ENCODE assay signal across 47 mouse cellular contexts in genomic region chr16:48444589-48444988, GRCm38 (mm10). TPM values are rescaled to one million over a fixed set of nuclear protein-coding genes. Genes with fewer than 3 reads are reported as not detected.
"Had no signal": no experiment of that assay in that cellular context is flagged by ENCODE, and none has a peak within 500 bp of the region (broad histone marks: within the 10 kb centered on the region; RNA-seq: fewer than 3 reads in every experiment).

No protein-coding gene starts in this region.

- H3K27me3 ChIP-seq: limb, embryonic 12.5 days; limb, embryonic 13.5 days; limb, embryonic 15.5 days; liver, embryonic 12.5 days; liver, embryonic 13.5 days; liver, embryonic 15.5 days; lung, embryonic 15.5 days; megakaryocyte, embryonic 14.5 days; midbrain, embryonic 12.5 days; midbrain, embryonic 13.5 days; midbrain, embryonic 15.5 days; neural tube, embryonic 12.5 days had no signal

- H3K27ac ChIP-seq: left cerebral cortex, adult 2 months; limb, embryonic 10.5 days; limb, embryonic 12.5 days; limb, embryonic 13.5 days; limb, embryonic 15.5 days; liver, embryonic 12.5 days; liver, embryonic 13.5 days; liver, embryonic 14.5 days; liver, embryonic 15.5 days; lung, embryonic 15.5 days; macrophage; midbrain, embryonic 10.5 days; midbrain, embryonic 12.5 days; midbrain, embryonic 13.5 days; midbrain, embryonic 15.5 days; neural tube, embryonic 12.5 days had no signal

- H3K4me2 ChIP-seq: limb, embryonic 12.5 days; limb, embryonic 13.5 days; limb, embryonic 15.5 days; liver, embryonic 11.5 days; liver, embryonic 12.5 days; liver, embryonic 13.5 days; liver, embryonic 15.5 days; lung, embryonic 14.5 days; lung, embryonic 15.5 days; midbrain, embryonic 12.5 days; midbrain, embryonic 13.5 days; midbrain, embryonic 15.5 days; neural tube, embryonic 12.5 days had no signal

- H3K9ac ChIP-seq: limb, embryonic 12.5 days; limb, embryonic 13.5 days; limb, embryonic 15.5 days; liver, embryonic 12.5 days; liver, embryonic 13.5 days; liver, embryonic 14.5 days; liver, embryonic 15.5 days; liver, postnatal 0 days; lung, embryonic 14.5 days; lung, embryonic 15.5 days; midbrain, embryonic 12.5 days; midbrain, embryonic 13.5 days; midbrain, embryonic 15.5 days; neural tube, embryonic 12.5 days had no signal

- DNase-seq: left cerebral cortex, postnatal 4 days; liver; liver, embryonic 13.5 days; liver, postnatal 0 days; lung, adult 18-20 months; lung, adult 2 months; lung, embryonic 14.5 days; lung, postnatal 10 days; lung, postnatal 14 days; lung, postnatal 36 days; lung, postnatal 4 days; midbrain, embryonic 14.5 days had no signal

- H3K4me3 ChIP-seq: left cerebral cortex, adult 2 months; limb, embryonic 10.5 days; limb, embryonic 12.5 days; limb, embryonic 13.5 days; limb, embryonic 15.5 days; liver, embryonic 12.5 days; liver, embryonic 13.5 days; liver, embryonic 15.5 days; lung, embryonic 15.5 days; megakaryocyte, embryonic 14.5 days; midbrain, embryonic 10.5 days; midbrain, embryonic 12.5 days; midbrain, embryonic 13.5 days; midbrain, embryonic 15.5 days; myocyte; neural tube, embryonic 12.5 days had no signal

- ATAC-seq: liver, embryonic 12.5 days; liver, postnatal 0 days; lung, postnatal 0 days; midbrain, embryonic 13.5 days; midbrain, embryonic 15.5 days; midbrain, embryonic 16.5 days had no signal

- H3K9me3 ChIP-seq: limb, embryonic 10.5 days; limb, embryonic 12.5 days; limb, embryonic 13.5 days; limb, embryonic 15.5 days; liver, embryonic 12.5 days; liver, embryonic 13.5 days; liver, embryonic 15.5 days; lung, embryonic 15.5 days; midbrain, embryonic 10.5 days; midbrain, embryonic 12.5 days; midbrain, embryonic 13.5 days; midbrain, embryonic 15.5 days; neural tube, embryonic 12.5 days had no signal

- H3K36me3 ChIP-seq: limb, embryonic 10.5 days; limb, embryonic 12.5 days; limb, embryonic 13.5 days; limb, embryonic 15.5 days; liver, embryonic 12.5 days; liver, embryonic 13.5 days; liver, embryonic 15.5 days; lung, embryonic 15.5 days; midbrain, embryonic 10.5 days; midbrain, embryonic 12.5 days; midbrain, embryonic 13.5 days; midbrain, embryonic 15.5 days; neural tube, embryonic 12.5 days had no signal

- H3K4me1 ChIP-seq: limb, embryonic 10.5 days; limb, embryonic 12.5 days; limb, embryonic 13.5 days; limb, embryonic 15.5 days; liver, embryonic 12.5 days; liver, embryonic 13.5 days; liver, embryonic 15.5 days; lung, embryonic 15.5 days; megakaryocyte, embryonic 14.5 days; midbrain, embryonic 12.5 days; midbrain, embryonic 13.5 days; midbrain, embryonic 15.5 days; neural tube, embryonic 12.5 days had no signal

RNA-seq across cellular contexts. Expression of gene Morc1, which starts 13.6 kb away (rescaled TPM):
- total RNA-seq: left cerebral cortex, adult 2 months; left cerebral cortex, postnatal 36 days; liver, adult 2 months; megakaryocyte progenitor cell, adult 5-6 weeks; megakaryocyte, adult 5-6 weeks; megakaryocyte-erythroid progenitor cell, adult 5-6 weeks; monocyte, adult 5-6 weeks had no signal
- polyA plus RNA-seq: limb, embryonic 10.5 days; limb, embryonic 11.5 days; limb, embryonic 13.5 days; liver, adult 2 months; liver, embryonic 12.5 days; liver, embryonic 13.5 days; liver, embryonic 14.5 days; liver, embryonic 15.5 days; liver, embryonic 16.5 days; liver, postnatal 0 days; macrophage; midbrain, embryonic 10.5 days; midbrain, embryonic 12.5 days; midbrain, embryonic 13.5 days; midbrain, embryonic 14.5 days; midbrain, embryonic 15.5 days; myocyte; neural tube, embryonic 11.5 days had no signal

RNA-seq across cellular contexts. Expression of gene Gm5485, which starts 32.4 kb away (rescaled TPM):
- total RNA-seq: left cerebral cortex, adult 2 months; left cerebral cortex, adult 8-10 months; left cerebral cortex, postnatal 10 days; left cerebral cortex, postnatal 14 days; left cerebral cortex, postnatal 25 days; left cerebral cortex, postnatal 36 days; left cerebral cortex, postnatal 4 days; liver, adult 2 months; megakaryocyte progenitor cell, adult 5-6 weeks; megakaryocyte, adult 5-6 weeks; megakaryocyte-erythroid progenitor cell, adult 5-6 weeks; monocyte, adult 5-6 weeks had no signal
- polyA plus RNA-seq: limb, embryonic 10.5 days; limb, embryonic 11.5 days; limb, embryonic 12.5 days; limb, embryonic 13.5 days; limb, embryonic 14.5 days; limb, embryonic 15.5 days; liver, adult 2 months; liver, embryonic 11.5 days; liver, embryonic 12.5 days; liver, embryonic 13.5 days; liver, embryonic 14.5 days; liver, embryonic 15.5 days; liver, embryonic 16.5 days; liver, postnatal 0 days; lung, adult 2 months; lung, embryonic 14.5 days; lung, embryonic 15.5 days; lung, embryonic 16.5 days; macrophage; midbrain, embryonic 10.5 days; midbrain, embryonic 12.5 days; midbrain, embryonic 13.5 days; midbrain, embryonic 14.5 days; midbrain, embryonic 15.5 days; midbrain, embryonic 16.5 days; myocyte; neural tube, embryonic 11.5 days; neural tube, embryonic 12.5 days had no signal
